Mouse (Mus musculus): ENCODE measurements around the gene Atp6ap2. TPM values are rescaled to one million over a fixed set of nuclear protein-coding genes. Genes with fewer than 3 reads are reported as not detected.
A peak's percentile ranks its signal among the peaks of the same experiment; 100 is the strongest.
"Not testable (repeated sequence)": the region's sequence is repeated elsewhere in the genome, so short reads cannot be mapped to it uniquely, and the experiment has no call there.

Gene Atp6ap2
- polyA plus RNA-seq (2015; fragmentation: Nextera tagmentation; extraction: Ambion mirVana) = 212 and 226 TPM in 2 replicates

DNA sequence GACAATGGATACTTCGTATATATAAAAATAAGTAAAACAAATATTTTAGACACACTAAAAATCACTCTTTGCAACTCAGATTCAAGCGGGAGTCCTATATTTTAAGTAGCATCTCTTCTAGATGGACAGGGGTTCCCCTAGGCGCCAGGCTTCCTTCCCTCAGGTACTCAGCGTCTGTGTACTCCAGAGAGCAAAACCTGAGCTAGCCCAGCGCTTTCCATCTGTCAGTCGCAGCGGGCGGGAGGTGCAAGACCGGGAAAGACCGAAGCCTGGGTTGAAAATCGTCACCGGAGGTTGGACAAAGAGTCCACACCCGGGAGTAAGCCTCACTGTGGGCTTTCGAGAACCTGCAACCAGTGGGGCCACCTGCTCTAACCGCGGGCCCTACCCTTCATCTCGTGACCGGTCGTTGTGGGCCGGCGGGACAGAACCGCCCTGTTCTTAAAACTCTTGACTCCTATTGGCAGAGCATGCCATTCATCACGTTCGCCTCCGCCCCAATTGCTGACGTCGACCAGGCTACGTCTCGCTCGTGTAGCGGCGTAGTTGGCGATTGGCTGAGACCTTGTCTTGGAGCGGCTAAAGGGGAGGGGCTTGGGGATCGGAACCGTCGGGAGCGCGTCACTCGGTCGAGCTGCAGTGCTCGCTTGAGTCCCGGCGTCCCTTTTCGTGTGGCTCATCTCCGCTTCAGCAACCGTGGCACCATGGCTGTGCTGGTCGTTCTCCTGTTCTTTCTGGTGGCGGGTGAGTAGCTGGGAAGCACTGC is at the start of gene Atp6ap2:
Atp6ap2 (plus strand) TSS at position 610 of the 766 bp plus-strand sequence.
- Histone ChIP-seq H3K9me3 (replicated peaks) (no peaks in the 10 kb centered on the region), H3K27me3 (replicated peaks) (no peaks in the 10 kb centered on the region), H3K4me2 (peak within 1 kb of the TSS; percentile 52), H3K9ac (replicated peaks) (peak within 1 kb of the TSS; percentile 67), H3K36me3 (no peaks in the 10 kb centered on the region), H3K4me3 (replicated peaks) (peak within 1 kb of the TSS; percentile 64), H3K27ac (replicated peaks) (peak within 1 kb of the TSS; percentile 91), H3K4me1 (peaks cover 21% of the 10 kb centered on the region)
- WGBS = 17% methylated on average over 47 of the region's 49 CpGs
- peak; percentile 100 for ATAC-seq (ENCODE audit: low FRiP score)

DNA sequence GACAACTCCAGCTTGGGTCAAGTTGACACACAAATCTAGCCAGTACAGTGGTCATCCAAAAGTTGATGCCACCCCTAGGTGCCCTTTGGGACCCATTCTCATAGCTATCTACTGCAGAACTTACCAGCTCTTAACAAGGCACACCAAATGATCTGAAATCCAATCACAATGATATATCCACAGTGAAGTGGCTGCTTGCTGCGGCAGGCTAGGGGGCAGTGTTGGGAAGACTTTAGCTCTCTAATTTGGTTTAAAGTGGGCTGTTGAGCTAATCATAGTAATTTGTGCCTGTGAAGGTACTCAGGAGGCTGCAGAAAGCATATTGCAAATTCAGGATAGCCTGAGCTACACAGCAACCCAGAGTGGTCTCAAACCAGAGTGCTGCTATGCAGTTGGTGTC is 43.2 kb upstream of the Atp6ap2 start:
- Histone ChIP-seq H3K9me3 (replicated peaks) (no peaks in the 10 kb centered on the region), H3K27ac (replicated peaks) (no peak overlapping the region), H3K9ac (replicated peaks) (no peak overlapping the region), H3K4me2 (no peak overlapping the region), H3K4me1 (no peaks in the 10 kb centered on the region), H3K36me3 (no peaks in the 10 kb centered on the region), H3K27me3 (replicated peaks) (no peaks in the 10 kb centered on the region), H3K4me3 (replicated peaks) (no peak overlapping the region)
- WGBS = 66% methylated on average over 1 of the region's 1 CpGs
- ATAC-seq (ENCODE audit: low FRiP score) = no peak

DNA sequence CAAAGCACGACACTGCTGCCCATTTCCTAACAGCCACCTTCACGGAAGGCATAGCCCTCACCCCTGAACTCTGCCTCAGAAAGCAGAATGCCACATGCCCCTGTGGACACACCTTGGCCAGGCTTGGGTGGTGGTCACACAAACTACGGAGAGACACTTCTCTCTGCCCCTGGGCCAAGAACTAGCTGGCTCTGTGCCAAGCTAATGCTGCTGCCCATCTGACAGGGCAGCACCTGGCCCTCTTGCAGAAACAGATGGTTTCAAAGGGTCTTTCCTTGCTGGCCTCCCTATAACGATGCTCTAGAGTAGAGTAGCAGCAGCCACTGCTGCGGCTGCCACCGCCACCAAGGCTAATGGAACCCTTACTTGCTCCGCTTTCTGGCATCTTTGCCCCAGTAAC is 30.5 kb upstream of the Atp6ap2 start:
- Histone ChIP-seq H3K9ac (replicated peaks) (no peak overlapping the region), H3K4me3 (replicated peaks) (no peak overlapping the region), H3K27ac (replicated peaks) (no peak overlapping the region), H3K9me3 (replicated peaks) (no peaks in the 10 kb centered on the region), H3K27me3 (replicated peaks) (no peaks in the 10 kb centered on the region), H3K4me2 (no peak overlapping the region), H3K4me1 (no peaks in the 10 kb centered on the region), H3K36me3 (no peaks in the 10 kb centered on the region)
- no peak for ATAC-seq (ENCODE audit: low FRiP score)
- WGBS = 78% methylated on average over 7 of the region's 7 CpGs

- WGBS = 85% methylated on average over 1 of the region's 1 CpGs
- no peaks in the 10 kb centered on the region for H3K4me1 ChIP-seq
- no peak overlapping the region for H3K9ac ChIP-seq (replicated peaks)
- H3K9me3 ChIP-seq (replicated peaks) = no peaks in the 10 kb centered on the region
- no peak for ATAC-seq (ENCODE audit: low FRiP score)
- no peak overlapping the region for H3K27ac ChIP-seq (replicated peaks)
- no peak overlapping the region for H3K4me2 ChIP-seq
- H3K27me3 ChIP-seq (replicated peaks) = no peaks in the 10 kb centered on the region
- no peaks in the 10 kb centered on the region for H3K36me3 ChIP-seq
- no peak overlapping the region for H3K4me3 ChIP-seq (replicated peaks)
These were observed 16.2 kb upstream of the Atp6ap2 start for GRCm38 (mm10) chrX:12571407-12571806.

GRCm38 (mm10) chrX:12577936-12578335 is 9.7 kb upstream of the Atp6ap2 start:
- no peak for ATAC-seq (ENCODE audit: low FRiP score)

DNA sequence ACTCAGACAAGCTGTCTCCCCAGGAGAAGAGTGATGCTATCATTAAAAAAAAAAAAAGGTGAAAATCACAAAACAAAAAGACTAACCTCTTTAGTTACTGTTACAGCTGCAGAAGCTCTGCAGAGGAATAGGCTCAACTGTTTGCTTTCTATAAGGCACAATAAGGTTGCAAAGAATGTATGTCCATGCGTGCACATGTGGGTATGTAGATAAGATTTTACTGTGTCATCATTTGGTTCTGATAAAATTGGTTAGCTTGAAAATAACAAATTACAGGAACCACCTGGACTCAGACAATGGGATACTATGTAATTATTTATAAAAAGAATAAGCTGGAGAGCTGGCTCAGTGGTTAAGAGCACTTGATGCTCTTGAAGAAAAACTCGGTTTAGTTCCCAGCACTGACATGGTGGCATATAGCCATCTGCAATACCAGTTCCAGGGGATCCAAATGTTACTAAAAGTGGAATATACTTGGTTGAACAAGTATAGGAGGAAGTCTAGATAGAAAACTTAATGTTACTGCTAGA is 9.2 kb upstream of the Atp6ap2 start:
- Histone ChIP-seq H3K27me3 (replicated peaks) (no peaks in the 10 kb centered on the region), H3K9ac (replicated peaks) (no peak overlapping the region), H3K36me3 (no peaks in the 10 kb centered on the region), H3K4me1 (no peaks in the 10 kb centered on the region), H3K4me3 (replicated peaks) (no peak overlapping the region), H3K9me3 (replicated peaks) (no peaks in the 10 kb centered on the region), H3K4me2 (no peak overlapping the region), H3K27ac (replicated peaks) (no peak overlapping the region)
- no peak for ATAC-seq (ENCODE audit: low FRiP score)
- WGBS = 93% methylated on average over 2 of the region's 2 CpGs

More at GRCm38 (mm10) chrX:12577936-12578335, 9.7 kb upstream of the Atp6ap2 start:
- Histone ChIP-seq H3K9me3 (replicated peaks) (no peaks in the 10 kb centered on the region), H3K27me3 (replicated peaks) (no peaks in the 10 kb centered on the region), H3K9ac (replicated peaks) (no peak overlapping the region), H3K4me3 (replicated peaks) (no peak overlapping the region), H3K36me3 (no peaks in the 10 kb centered on the region), H3K4me2 (no peak overlapping the region), H3K27ac (replicated peaks) (no peak overlapping the region), H3K4me1 (no peaks in the 10 kb centered on the region)
- 72% methylated on average over 3 of the region's 3 CpGs for WGBS

GRCm38 (mm10) chrX:12583261-12583660 is 4.3 kb upstream of the Atp6ap2 start:
- Histone ChIP-seq H3K27me3 (replicated peaks) (no peaks in the 10 kb centered on the region), H3K9ac (replicated peaks) (no peak overlapping the region), H3K27ac (replicated peaks) (no peak overlapping the region), H3K4me2 (no peak overlapping the region), H3K4me3 (replicated peaks) (no peak overlapping the region), H3K9me3 (replicated peaks) (no peaks in the 10 kb centered on the region), H3K4me1 (no peaks in the 10 kb centered on the region), H3K36me3 (no peaks in the 10 kb centered on the region)
- ATAC-seq (ENCODE audit: low FRiP score) = no peak
- WGBS = 92% methylated on average over 5 of the region's 5 CpGs

DNA sequence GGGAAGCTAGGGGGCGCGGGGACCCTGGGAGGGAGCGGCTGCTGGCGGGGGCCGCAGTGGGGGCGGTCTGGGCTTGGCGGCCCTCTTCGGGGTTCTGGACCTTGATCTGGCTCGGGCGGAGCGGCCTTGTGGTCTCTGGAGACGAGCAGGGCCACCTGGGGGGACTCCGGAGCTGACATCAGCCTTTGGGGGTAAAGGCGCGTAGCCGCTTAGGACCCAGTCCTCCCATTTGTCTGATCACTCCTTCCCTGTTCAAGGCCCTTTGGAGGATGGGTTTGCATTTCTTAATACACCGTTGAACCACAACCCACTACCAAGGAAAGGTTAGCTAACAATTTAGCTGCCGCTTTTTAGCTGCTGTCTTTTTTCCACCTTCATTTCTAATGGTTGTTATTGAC is 356 bp downstream of the Atp6ap2 start:
- H3K27ac ChIP-seq (replicated peaks) = peak overlapping the region; percentile 91
- 38% methylated on average over 11 of the region's 18 CpGs for WGBS

GRCm38 (mm10) chrX:12591401-12591943 is 3.9 kb downstream of the Atp6ap2 start:
- 84% methylated on average over 8 of the region's 8 CpGs for WGBS
- ATAC-seq (ENCODE audit: low FRiP score) = no peak
- no peak overlapping the region for H3K4me3 ChIP-seq (replicated peaks)

More for the DNA sequence above, 356 bp downstream of the Atp6ap2 start:
- H3K27me3 ChIP-seq (replicated peaks) = no peaks in the 10 kb centered on the region
- ATAC-seq (ENCODE audit: low FRiP score) = peak; percentile 71
- peak overlapping the region; percentile 51 for H3K4me2 ChIP-seq
- no peaks in the 10 kb centered on the region for H3K9me3 ChIP-seq (replicated peaks)
- peaks cover 21% of the 10 kb centered on the region for H3K4me1 ChIP-seq
- peak overlapping the region; percentile 64 for H3K4me3 ChIP-seq (replicated peaks)
- peak overlapping the region; percentile 67 for H3K9ac ChIP-seq (replicated peaks)
- no peaks in the 10 kb centered on the region for H3K36me3 ChIP-seq

GRCm38 (mm10) chrX:12592011-12592410 is 4.4 kb downstream of the Atp6ap2 start:
- H3K4me1 ChIP-seq = peaks cover 21% of the 10 kb centered on the region
- no peak overlapping the region for H3K4me2 ChIP-seq
- H3K27me3 ChIP-seq (replicated peaks) = no peaks in the 10 kb centered on the region
- ATAC-seq (ENCODE audit: low FRiP score) = no peak
- H3K9me3 ChIP-seq (replicated peaks) = no peaks in the 10 kb centered on the region
- H3K36me3 ChIP-seq = peaks cover 7% of the 10 kb centered on the region; the same call in 1 of the 2 replicates
- 64% methylated on average over 5 of the region's 5 CpGs for WGBS
- no peak overlapping the region for H3K9ac ChIP-seq (replicated peaks)
- H3K4me3 ChIP-seq (replicated peaks) = no peak overlapping the region
- no peak overlapping the region for H3K27ac ChIP-seq (replicated peaks)

More at GRCm38 (mm10) chrX:12591401-12591943, 3.9 kb downstream of the Atp6ap2 start:
- H3K4me2 ChIP-seq = no peak overlapping the region
- H3K9me3 ChIP-seq (replicated peaks) = no peaks in the 10 kb centered on the region
- no peak overlapping the region for H3K9ac ChIP-seq (replicated peaks)
- H3K27me3 ChIP-seq (replicated peaks) = no peaks in the 10 kb centered on the region
- H3K36me3 ChIP-seq = 0 out of 2 replicates have a peak, but pooled peaks cover 3% of the 10 kb centered on the region
- peaks cover 21% of the 10 kb centered on the region for H3K4me1 ChIP-seq
- H3K27ac ChIP-seq (replicated peaks) = no peak overlapping the region

- H3K36me3 ChIP-seq = peaks cover 7% of the 10 kb centered on the region; the same call in 1 of the 2 replicates
- ATAC-seq (ENCODE audit: low FRiP score) = no peak
- H3K4me1 ChIP-seq = peaks cover 18% of the 10 kb centered on the region
- no peaks in the 10 kb centered on the region for H3K9me3 ChIP-seq (replicated peaks)
- no peak overlapping the region for H3K4me3 ChIP-seq (replicated peaks)
- no peak overlapping the region for H3K4me2 ChIP-seq
- 81% methylated on average over 5 of the region's 5 CpGs for WGBS
- no peak overlapping the region for H3K27ac ChIP-seq (replicated peaks)
- no peaks in the 10 kb centered on the region for H3K27me3 ChIP-seq (replicated peaks)
- no peak overlapping the region for H3K9ac ChIP-seq (replicated peaks)
These were observed 6.2 kb downstream of the Atp6ap2 start for GRCm38 (mm10) chrX:12593824-12594223.

GRCm38 (mm10) chrX:12610541-12610940 is 22.9 kb downstream of the Atp6ap2 start:
- H3K27me3 ChIP-seq (replicated peaks); H3K4me1 ChIP-seq; ATAC-seq (ENCODE audit: low FRiP score); H3K27ac ChIP-seq (replicated peaks); H3K9me3 ChIP-seq (replicated peaks); H3K4me3 ChIP-seq (replicated peaks); H3K4me2 ChIP-seq; H3K9ac ChIP-seq (replicated peaks): not testable (repeated sequence)
- peaks cover 15% of the 10 kb centered on the region for H3K36me3 ChIP-seq
